Mouse (Mus musculus): ENCODE results near the gene Rassf7.

DNA sequence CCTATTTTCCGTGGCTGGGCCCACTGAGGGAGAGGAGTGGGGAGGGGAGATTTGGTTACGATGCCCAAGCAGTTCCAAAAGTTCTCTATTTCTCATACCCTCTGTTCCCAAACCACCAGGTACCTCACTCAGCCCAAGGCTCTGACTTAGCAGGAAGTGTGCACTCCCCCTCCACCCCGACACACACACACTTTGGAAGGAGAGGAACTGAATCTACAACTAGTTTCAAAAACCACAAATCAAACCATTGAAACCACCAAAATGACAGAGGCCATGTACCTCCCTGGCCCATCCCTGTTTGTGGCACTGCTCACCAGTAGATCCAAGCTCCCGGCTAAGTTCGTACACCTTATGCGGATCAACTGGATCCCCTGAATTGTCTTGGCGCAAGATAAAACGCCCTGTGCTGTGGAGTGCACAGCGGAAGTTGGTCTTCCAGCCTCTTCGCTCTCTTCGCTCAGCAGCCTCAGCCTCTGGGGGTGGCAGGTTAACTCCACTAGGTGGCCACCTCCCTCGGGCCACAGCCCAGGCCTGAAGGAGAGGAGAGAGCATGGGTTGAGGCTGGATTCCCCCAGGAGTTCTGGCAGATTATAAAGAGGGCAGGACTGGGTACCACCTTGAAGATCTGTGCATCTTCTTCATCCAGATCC is 49.2 kb downstream of the Rassf7 start:
- TF ChIP-seq CTCF (IDR thresholded peaks at IDR 0.05) (peak; percentile 66), EP300 (IDR thresholded peaks at IDR 0.05; ENCODE audit: insufficient read depth, low read depth, low read length) (no peak)

Measured in heart, adult 2 months (tissue).